Mouse (Mus musculus) kidney, postnatal 14 days (tissue): ENCODE measurements around the gene Fgd3.
A peak's percentile ranks its signal among the peaks of the same experiment; 100 is the strongest.

ENCODE experiments used
- DNase-seq: peaks from one replicate; pipeline ENCODE4 v3.0.0; 2022; ENCODE audit warnings: mixed read lengths

The Fgd3 gene

DNA sequence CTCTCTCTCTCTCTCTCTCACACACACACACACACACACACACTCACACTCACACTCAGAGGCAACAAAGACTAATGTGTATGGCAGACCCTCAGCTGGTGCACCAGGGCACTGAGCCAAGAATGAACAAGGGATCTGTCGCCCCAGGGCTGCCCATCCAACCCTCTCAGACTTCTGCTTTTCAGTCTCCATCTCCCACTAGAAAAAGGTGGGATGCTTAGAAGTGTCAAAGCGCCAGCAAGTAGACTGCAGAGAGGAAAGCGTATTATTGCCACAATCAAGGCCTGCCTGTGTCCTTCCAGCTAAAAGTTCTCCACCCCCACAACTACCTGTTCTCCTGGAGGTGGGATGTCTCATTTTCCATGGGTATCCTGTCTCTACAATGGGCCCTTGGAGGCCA lies 105.7 kb downstream of the Fgd3 start:
- no peak for DNase-seq

DNA sequence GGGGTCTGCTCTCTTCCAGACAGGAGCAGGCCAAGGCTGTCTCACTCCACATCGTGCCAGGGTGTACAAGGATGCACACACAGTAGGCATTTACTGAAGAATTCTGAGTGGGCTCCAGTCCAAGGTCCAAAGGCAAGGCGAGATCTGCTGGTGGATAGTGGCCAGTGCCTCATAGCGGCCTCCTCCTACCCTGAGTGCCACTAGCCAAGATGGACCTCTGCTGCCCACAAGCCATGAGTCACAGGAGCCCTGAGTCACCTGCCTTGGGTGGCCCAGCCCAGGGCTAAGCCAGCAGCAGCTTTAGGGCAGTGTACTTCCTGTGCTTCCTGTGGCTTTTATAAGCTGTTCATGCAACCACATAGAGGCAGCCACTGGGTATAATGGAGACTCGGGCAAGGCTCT lies 106.6 kb downstream of the Fgd3 start:
- DNase-seq, result peak; percentile 40

DNA sequence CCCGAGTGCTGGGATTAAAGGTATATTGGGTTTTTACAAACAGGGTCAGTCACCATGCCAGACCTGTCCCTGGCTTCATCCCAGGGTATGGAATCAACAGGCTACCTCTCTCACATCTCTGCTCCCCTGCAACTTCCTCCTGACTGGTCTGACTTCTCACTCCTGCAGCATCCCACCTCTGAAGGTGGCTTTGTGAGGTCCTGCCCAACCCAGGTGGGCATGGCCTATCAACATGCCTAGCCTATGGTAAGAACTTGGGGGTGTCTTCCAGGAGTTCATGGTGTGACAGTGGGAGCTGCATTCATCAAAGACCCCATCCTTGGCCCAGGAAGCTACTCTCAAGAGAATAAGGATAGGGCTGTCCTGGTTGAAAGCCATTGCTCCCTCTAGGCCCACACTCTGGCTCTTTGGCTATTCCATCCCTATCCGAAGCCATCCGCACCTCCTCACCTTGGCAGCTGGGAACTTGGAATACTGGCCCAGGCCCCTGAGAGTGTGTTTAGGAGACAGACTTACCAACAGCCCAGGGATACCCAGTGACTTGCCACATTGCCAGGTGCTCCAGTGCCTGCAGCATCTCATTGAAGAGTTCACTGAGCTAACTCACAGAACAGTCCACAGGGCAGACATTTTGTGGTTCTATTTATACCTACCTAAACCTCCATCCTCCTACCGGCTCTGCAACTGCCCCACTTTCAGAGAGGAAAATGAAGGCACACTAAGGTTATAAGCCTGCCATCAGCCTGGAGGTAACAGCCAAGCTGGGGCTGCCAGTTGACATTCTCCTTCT lies 107.2 kb downstream of the Fgd3 start:
- no peak for DNase-seq
